Mouse (Mus musculus): ENCODE data around the gene Ralgapa1. TPM values are rescaled to one million over a fixed set of nuclear protein-coding genes. Genes with fewer than 3 reads are reported as not detected.

The Ralgapa1 gene
- 17.6 and 18.4 TPM in 2 replicates for polyA plus RNA-seq (2015; fragmentation: Nextera tagmentation; extraction: Ambion mirVana)

DNA sequence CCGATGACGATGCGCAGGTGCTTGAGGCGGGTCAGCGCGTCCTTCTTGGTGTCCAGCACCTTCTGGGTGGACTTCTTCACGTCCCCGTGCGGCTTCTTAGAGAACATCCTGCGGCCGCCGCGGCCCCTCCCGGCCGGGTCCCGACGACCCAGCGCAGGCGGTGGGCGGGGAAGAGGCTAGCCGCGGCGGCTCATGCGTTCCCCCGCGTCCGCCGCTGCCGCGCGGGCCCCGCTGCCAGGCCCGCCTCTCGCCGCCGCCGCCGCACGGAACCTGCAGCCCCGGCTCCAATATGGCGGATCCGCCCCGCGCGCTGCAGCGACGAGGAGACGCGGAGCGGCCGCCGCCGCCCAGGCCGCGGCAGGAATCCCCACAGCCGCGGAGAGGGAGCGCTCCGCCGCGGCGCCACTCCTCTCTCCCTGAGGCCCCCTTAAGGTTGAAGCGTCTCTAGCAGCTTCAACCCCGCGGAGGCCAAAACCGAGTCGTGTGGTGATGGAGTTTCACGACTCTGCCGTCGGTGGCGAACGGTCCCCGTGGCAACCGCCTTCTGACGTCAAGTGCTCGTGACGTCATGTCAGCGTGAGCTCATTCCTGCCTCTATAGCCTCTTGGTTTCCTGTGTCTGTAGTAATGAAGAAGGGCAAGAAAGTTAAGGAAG, at the start of gene Ralgapa1:
Ralgapa1 (minus strand) TSS at position 507 of the 654 bp plus-strand sequence.
- Histone ChIP-seq H3K36me3 (no peaks in the 10 kb centered on the region), H3K9ac (peak within 1 kb of the TSS; percentile 90), H3K4me2 (replicated peaks) (peak within 1 kb of the TSS; percentile 65), H3K4me1 (no peaks in the 10 kb centered on the region; the same call in 1 of the 2 replicates), H3K27ac (replicated peaks) (peak within 1 kb of the TSS; percentile 96), H3K4me3 (replicated peaks) (peak within 1 kb of the TSS; percentile 94), H3K27me3 (no peaks in the 10 kb centered on the region), H3K9me3 (replicated peaks) (no peaks in the 10 kb centered on the region)
- under 1% methylated on average over 60 of the region's 78 CpGs for WGBS
- peak; percentile 91 for ATAC-seq (ENCODE audit: insufficient number of reproducible peaks, low FRiP score, low TSS enrichment, low read depth)

DNA sequence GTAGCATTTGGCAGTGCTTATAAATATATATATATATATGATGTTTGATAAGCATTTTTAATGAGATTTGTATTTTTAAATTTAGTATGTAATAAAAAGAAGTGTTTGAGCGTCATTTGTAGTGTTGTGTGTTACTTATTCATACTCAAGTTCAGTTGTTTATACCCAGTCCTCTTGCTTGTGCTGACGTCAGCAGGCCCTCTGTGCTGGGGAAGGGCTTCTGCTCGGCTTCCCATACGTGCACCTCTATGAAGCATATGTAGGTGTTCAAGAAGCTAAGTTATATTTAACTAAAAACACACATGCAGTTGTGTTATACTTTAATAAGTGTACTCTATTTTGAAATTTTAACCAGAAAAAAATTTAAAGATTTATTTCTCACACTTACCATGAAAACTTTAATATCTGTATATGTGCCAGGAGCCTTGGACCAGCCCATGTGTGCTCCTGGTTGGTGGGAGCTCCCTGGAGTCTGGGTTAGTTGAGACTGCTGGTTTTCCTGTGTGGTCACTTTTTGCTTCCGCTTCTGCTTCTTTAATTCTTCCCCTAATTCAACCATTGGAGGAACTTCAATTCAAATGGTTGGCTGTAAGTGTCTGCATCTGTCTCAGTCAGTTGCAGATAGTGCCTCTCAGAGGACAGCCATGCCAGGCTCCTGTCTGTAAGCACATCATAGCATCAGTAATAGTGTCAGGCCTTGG, 48.8 kb upstream of the Ralgapa1 start:
- no peak overlapping the region for H3K27ac ChIP-seq (replicated peaks)
- no peak overlapping the region for H3K4me3 ChIP-seq (replicated peaks)
- H3K36me3 ChIP-seq, result peaks cover 53% of the 10 kb centered on the region
- no peaks in the 10 kb centered on the region for H3K4me1 ChIP-seq
- no peaks in the 10 kb centered on the region for H3K27me3 ChIP-seq
- no peak overlapping the region for H3K4me2 ChIP-seq (replicated peaks)
- no peak for ATAC-seq (ENCODE audit: insufficient number of reproducible peaks, low FRiP score, low TSS enrichment, low read depth)
- 94% methylated on average over 5 of the region's 5 CpGs for WGBS
- H3K9me3 ChIP-seq (replicated peaks), result peaks cover 8% of the 10 kb centered on the region; the same call in 1 of the 2 replicates
- no peak overlapping the region for H3K9ac ChIP-seq

DNA sequence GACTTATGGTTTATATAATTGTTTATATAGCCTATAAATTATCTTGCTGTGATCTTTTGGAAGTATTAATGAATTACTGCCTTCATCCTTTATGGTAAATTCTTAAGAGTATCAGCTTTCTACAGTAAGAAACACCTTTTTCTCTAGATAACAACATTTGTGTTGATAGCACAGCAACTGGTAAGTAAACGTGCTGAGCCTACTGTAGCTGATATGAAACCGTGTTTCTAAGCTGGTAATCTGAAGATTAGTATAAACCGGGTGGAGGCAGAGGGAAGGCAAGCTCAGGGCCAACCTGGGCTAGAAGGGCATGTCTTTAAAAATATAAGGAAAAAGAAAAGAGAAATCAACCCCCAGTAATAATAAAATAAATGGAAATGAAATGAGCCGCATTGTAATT, 46.8 kb upstream of the Ralgapa1 start:
- H3K27me3 ChIP-seq, result no peaks in the 10 kb centered on the region
- H3K27ac ChIP-seq (replicated peaks), result no peak overlapping the region
- WGBS, result 97% methylated on average over 4 of the region's 4 CpGs
- peaks cover 53% of the 10 kb centered on the region for H3K36me3 ChIP-seq
- H3K4me1 ChIP-seq, result no peaks in the 10 kb centered on the region
- H3K4me3 ChIP-seq (replicated peaks), result no peak overlapping the region
- H3K9ac ChIP-seq, result no peak overlapping the region
- ATAC-seq (ENCODE audit: insufficient number of reproducible peaks, low FRiP score, low TSS enrichment, low read depth), result no peak
- H3K4me2 ChIP-seq (replicated peaks), result no peak overlapping the region
- H3K9me3 ChIP-seq (replicated peaks), result peaks cover 8% of the 10 kb centered on the region; the same call in 1 of the 2 replicates

DNA sequence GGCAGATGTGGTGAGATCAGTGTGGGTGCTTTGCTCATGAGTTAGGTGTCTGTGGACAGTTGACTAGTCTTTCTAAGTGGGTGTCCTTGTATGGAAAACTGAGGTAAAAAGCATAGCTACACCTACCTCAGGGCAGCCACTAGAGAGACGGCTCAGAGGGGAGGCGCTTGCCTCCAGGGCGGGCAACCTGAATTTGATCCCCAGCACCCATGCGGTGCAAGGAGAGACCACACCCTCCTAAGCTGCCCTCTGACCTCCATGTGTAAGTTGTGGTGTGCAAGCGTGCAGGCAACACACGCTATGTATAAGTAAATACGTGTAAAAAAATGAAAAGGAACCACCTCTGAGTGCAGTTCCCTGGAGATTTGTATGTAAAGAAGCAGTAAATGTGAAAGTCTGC, 39.7 kb upstream of the Ralgapa1 start:
- 90% methylated on average over 7 of the region's 7 CpGs for WGBS
- Histone ChIP-seq H3K9me3 (replicated peaks) (0 out of 2 replicates have a peak, but pooled peaks cover 6% of the 10 kb centered on the region), H3K4me2 (replicated peaks) (no peak overlapping the region)

DNA sequence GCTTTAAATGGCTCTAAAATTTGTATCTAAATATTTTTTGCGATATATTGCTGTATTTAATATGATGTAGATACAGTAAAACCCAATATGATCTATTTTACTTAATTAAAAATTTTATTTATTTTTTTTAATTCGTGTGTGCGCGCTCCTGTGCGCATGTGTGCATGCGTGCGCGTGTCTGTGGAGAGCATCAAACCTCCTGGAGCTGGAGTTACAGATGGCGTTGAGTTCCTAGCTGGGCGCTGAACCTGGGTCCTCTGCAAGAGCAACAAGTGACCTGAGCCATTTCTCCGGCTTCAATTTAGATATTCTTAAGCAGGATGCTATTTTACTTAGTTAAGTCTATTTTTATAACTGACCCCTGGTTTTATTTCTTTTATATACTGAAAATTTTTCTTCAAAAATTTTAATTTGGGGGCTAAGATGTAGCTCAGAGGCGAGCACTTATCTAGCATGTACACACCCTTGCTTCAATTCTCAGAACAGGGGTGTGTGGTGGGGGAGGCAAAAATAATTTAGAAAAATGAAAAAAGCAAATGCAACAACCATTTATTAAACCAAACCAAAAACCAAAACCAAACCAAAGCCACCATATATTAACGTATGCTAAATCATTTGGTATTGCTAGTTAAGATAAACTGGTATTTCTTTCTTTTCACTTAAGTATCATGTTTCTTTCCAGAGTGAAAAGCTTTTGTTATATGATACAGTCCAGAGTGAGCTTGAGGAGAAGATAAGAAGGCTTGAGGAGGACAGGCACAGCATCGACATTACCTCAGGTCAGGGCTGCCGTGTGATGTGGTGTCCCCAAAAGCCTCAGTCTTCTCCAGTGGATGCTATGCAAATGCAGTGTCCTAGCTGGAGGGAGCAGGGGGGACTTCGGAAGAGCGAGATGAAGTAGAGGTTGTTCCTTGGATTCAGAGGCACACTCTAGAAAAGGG, 38.7 kb upstream of the Ralgapa1 start:
- Histone ChIP-seq H3K4me3 (replicated peaks) (no peak overlapping the region), H3K27me3 (no peaks in the 10 kb centered on the region), H3K27ac (replicated peaks) (no peak overlapping the region), H3K9ac (no peak overlapping the region), H3K9me3 (replicated peaks) (0 out of 2 replicates have a peak, but pooled peaks cover 6% of the 10 kb centered on the region), H3K4me1 (no peaks in the 10 kb centered on the region), H3K36me3 (peaks cover 49% of the 10 kb centered on the region), H3K4me2 (replicated peaks) (no peak overlapping the region)
- ATAC-seq (ENCODE audit: insufficient number of reproducible peaks, low FRiP score, low TSS enrichment, low read depth), result no peak
- 88% methylated on average over 17 of the region's 17 CpGs for WGBS

More for the DNA sequence above, 39.7 kb upstream of the Ralgapa1 start:
- no peak overlapping the region for H3K27ac ChIP-seq (replicated peaks)
- H3K9ac ChIP-seq, result no peak overlapping the region
- no peak overlapping the region for H3K4me3 ChIP-seq (replicated peaks)
- peaks cover 44% of the 10 kb centered on the region for H3K36me3 ChIP-seq
- no peak for ATAC-seq (ENCODE audit: insufficient number of reproducible peaks, low FRiP score, low TSS enrichment, low read depth)
- H3K4me1 ChIP-seq, result no peaks in the 10 kb centered on the region
- H3K27me3 ChIP-seq, result no peaks in the 10 kb centered on the region

DNA sequence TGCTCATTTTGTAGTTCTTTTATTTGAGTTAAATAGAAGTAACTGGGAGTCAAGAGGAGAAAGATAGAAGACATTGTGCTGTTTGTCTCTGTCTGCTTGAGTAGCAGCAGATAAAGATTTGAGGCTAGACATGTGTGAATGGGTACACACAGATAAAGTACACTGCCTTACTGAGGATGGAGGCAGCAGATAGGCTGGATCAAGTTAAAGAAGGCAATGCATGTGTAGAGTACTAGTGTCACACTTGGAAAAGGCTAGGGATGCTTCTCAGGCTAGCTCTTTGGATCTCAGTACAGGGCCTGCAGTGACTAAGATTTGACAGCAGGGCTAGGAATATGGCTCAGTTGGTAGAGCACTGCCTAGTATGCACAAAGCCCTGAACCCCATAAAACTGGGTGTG, 29.7 kb upstream of the Ralgapa1 start:
- H3K36me3 ChIP-seq, result peaks cover 28% of the 10 kb centered on the region
- no peak overlapping the region for H3K27ac ChIP-seq (replicated peaks)
- H3K4me2 ChIP-seq (replicated peaks), result no peak overlapping the region
- H3K9me3 ChIP-seq (replicated peaks), result no peaks in the 10 kb centered on the region
- H3K9ac ChIP-seq, result no peak overlapping the region
- no peak overlapping the region for H3K4me3 ChIP-seq (replicated peaks)
- no peak for ATAC-seq (ENCODE audit: insufficient number of reproducible peaks, low FRiP score, low TSS enrichment, low read depth)
- no peaks in the 10 kb centered on the region for H3K4me1 ChIP-seq
- H3K27me3 ChIP-seq, result no peaks in the 10 kb centered on the region

DNA sequence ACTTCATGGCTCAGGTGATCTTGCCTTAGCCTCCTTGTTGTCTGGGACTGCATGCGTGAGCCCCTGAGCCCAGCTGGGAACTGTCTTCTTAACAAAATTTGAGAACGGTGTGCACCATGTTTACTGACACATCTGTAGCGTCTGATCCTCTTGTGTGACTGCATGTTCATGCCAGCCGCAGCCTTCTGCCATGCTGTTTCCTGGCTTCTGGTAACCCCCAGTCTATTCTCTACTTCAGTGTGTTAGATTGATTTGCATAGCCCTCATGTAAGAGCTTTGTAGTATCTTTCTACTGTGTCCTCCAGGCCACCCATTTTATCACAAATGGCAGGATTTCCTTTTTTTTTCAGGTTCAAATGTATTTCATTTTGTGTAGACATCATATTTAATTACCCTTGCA, 26.9 kb upstream of the Ralgapa1 start:
- Histone ChIP-seq H3K4me1 (no peaks in the 10 kb centered on the region), H3K4me3 (replicated peaks) (no peak overlapping the region), H3K9ac (no peak overlapping the region), H3K27me3 (no peaks in the 10 kb centered on the region), H3K4me2 (replicated peaks) (no peak overlapping the region), H3K9me3 (replicated peaks) (no peaks in the 10 kb centered on the region), H3K36me3 (peaks cover 29% of the 10 kb centered on the region), H3K27ac (replicated peaks) (no peak overlapping the region)
- no peak for ATAC-seq (ENCODE audit: insufficient number of reproducible peaks, low FRiP score, low TSS enrichment, low read depth)
- 94% methylated on average over 4 of the region's 4 CpGs for WGBS

DNA sequence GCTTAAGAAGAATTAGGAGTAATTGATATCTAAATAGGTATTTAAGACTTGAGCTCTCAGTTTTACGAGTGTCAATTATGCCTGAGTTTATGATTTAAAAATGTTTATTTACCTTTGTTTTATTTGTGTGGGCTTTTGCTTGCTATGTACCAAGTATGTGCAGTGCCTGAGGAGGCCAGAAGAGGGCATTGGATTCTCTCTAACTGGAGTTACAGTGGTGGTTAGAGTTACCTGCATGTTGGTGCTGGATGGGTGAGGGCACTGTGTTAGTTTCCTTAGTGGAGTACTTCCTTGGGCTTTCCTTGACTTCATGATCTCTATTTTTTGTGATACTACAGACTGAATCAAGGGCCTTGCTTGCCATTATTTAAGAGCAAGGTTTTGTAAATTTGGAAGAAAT, 25.8 kb upstream of the Ralgapa1 start:
- WGBS, result 76% methylated on average over 1 of the region's 1 CpGs
- Histone ChIP-seq H3K4me3 (replicated peaks) (no peak overlapping the region), H3K27ac (replicated peaks) (no peak overlapping the region), H3K4me2 (replicated peaks) (no peak overlapping the region), H3K9ac (no peak overlapping the region), H3K4me1 (no peaks in the 10 kb centered on the region), H3K36me3 (peaks cover 38% of the 10 kb centered on the region), H3K9me3 (replicated peaks) (no peaks in the 10 kb centered on the region), H3K27me3 (no peaks in the 10 kb centered on the region)
- no peak for ATAC-seq (ENCODE audit: insufficient number of reproducible peaks, low FRiP score, low TSS enrichment, low read depth)

DNA sequence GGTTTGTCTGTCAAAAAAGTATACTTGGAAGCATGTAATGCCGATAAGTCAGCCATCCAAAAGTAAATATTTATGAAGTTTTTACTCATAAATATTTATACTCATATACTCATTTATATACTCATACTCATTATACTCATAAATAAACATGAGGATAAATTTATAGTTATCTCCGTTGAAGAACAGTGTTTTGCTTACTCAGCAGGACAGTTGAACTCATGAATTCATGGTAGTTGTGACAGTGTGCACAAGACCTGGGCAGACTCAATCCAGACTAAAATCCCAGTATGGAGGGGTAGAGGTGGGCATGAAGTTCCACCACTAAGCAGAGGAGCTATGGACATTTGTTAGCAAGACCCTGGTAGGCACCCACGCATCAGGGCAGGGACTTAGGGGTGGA, 16.5 kb upstream of the Ralgapa1 start:
- no peak overlapping the region for H3K27ac ChIP-seq (replicated peaks)

DNA sequence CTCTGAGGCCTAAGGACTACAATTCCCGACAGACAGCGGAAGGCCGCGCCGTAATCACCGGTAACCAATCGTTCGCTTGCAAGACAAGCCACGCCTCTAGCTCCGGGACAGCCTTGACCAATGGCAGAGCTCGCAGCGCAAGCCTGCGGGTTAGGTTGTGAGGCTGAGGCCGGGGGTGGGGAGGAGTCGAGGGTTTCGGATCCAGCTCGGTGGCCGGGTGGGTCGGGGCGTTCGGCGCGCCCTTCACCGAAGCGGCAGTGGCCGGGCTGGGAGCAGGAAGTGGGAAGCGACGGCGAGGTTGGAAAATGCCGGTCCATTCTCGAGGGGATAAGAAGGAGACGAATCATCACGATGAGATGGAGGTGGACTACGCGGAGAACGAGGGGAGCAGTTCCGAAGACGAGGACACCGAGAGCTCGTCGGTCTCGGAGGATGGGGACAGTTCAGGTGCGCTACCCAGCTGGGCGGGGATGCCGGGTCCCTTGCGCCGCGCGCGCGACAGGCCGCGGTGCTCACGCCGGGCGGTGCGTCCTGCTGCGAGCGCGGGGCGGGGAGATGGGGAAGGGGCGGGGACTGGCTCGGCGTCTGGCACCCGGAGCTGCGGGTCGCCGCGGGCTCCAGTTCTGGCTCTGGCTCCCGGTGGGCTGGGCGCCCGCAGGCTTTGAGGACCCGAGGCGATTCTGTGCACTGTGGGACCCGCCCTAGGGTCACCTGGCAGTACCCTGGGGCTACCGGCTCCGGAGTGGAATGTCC, 15.4 kb upstream of the Ralgapa1 start, which contains the start of gene Brms1l:
Brms1l (plus strand) TSS at position 126 of the 753 bp plus-strand sequence.
- peak within 1 kb of the TSS; percentile 58 for H3K4me2 ChIP-seq (replicated peaks)
- peak within 1 kb of the TSS; percentile 96 for H3K27ac ChIP-seq (replicated peaks)
- no peaks in the 10 kb centered on the region for H3K27me3 ChIP-seq
- peak within 1 kb of the TSS; percentile 68 for H3K9ac ChIP-seq
- H3K4me1 ChIP-seq, result peaks cover 4% of the 10 kb centered on the region
- peak; percentile 99 for ATAC-seq (ENCODE audit: insufficient number of reproducible peaks, low FRiP score, low TSS enrichment, low read depth)
- no peaks in the 10 kb centered on the region for H3K9me3 ChIP-seq (replicated peaks)
- peak within 1 kb of the TSS; percentile 74 for H3K4me3 ChIP-seq (replicated peaks)
- no peaks in the 10 kb centered on the region; the same call in 1 of the 2 replicates for H3K36me3 ChIP-seq
- WGBS, result under 1% methylated on average over 76 of the region's 77 CpGs

More for the DNA sequence above, 16.5 kb upstream of the Ralgapa1 start:
- Histone ChIP-seq H3K4me3 (replicated peaks) (peak overlapping the region; percentile 74), H3K36me3 (peaks cover 9% of the 10 kb centered on the region), H3K9ac (no peak overlapping the region), H3K9me3 (replicated peaks) (no peaks in the 10 kb centered on the region), H3K4me1 (peaks cover 4% of the 10 kb centered on the region), H3K4me2 (replicated peaks) (peak overlapping the region; percentile 58), H3K27me3 (no peaks in the 10 kb centered on the region)
- no peak for ATAC-seq (ENCODE audit: insufficient number of reproducible peaks, low FRiP score, low TSS enrichment, low read depth)
- 75% methylated on average over 3 of the region's 3 CpGs for WGBS

Data from embryonic facial prominence, embryonic 15.5 days (tissue).